Mouse (Mus musculus): ENCODE data around the gene Zfp503.

The Zfp503 gene

DNA sequence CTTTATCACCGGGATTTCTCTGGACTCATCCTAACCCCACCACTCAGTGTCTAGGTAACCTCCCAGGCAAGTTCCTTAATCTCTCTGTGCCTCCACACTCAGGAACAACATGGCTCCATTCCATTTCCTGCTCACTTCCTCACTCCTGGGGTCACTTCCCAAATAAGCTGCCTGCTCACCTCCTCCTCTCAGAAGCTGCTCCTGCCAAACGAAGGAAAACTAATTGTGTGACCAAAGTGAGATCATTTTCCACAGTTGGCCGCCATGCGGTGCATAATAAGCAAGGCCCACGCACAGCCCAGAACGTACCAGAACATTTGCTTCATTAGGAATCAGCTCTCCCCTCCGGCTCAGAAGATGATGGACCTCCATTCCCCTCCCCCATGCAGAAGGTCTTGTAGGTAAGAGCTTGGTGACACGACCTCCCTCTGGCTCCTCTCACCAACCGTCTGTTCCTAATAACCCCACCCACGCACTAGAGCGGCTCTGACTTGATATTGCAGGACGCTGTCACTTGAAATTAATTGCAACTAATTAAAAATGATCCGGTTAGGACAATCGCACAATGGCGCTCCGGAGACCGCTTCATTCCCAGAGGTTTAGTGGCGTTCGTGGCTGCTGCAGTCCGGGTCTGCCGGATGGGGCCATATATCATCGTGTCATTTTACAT is 26.9 kb downstream of the Zfp503 start:
- Histone ChIP-seq H3K27me3 (ENCODE audit: control insufficient read depth, insufficient read depth, low read length, poor library complexity, severe bottlenecking) (no peaks in the 10 kb centered on the region), H3K36me3 (ENCODE audit: control insufficient read depth, insufficient read depth, low read length, poor library complexity, severe bottlenecking) (no peaks in the 10 kb centered on the region)
- DNase-seq (ENCODE audit: low read depth, low spot score): no peak

DNA sequence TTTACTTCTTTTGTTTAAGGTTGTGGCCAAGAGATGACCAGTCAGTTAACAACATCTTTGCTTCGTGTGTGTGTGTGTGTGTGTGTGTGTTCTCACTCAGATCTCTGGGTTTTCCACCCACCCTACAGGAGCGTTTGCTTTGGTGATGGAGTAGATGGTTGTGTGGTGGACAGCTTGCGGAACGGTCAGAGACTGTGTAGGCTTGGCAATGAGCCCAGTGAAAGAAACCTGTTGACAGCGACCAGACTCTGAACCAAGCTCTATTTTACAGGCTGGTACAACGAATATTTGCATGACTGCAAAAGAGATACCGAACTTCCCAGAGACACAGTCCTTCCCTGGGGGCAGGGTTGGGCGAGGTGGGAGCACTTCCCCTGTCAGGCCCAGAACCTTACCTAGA is 30.2 kb downstream of the Zfp503 start:
- DNase-seq (ENCODE audit: low read depth, low spot score): no peak
- Histone ChIP-seq H3K27me3 (ENCODE audit: control insufficient read depth, insufficient read depth, low read length, poor library complexity, severe bottlenecking) (no peaks in the 10 kb centered on the region), H3K36me3 (ENCODE audit: control insufficient read depth, insufficient read depth, low read length, poor library complexity, severe bottlenecking) (no peaks in the 10 kb centered on the region)

DNA sequence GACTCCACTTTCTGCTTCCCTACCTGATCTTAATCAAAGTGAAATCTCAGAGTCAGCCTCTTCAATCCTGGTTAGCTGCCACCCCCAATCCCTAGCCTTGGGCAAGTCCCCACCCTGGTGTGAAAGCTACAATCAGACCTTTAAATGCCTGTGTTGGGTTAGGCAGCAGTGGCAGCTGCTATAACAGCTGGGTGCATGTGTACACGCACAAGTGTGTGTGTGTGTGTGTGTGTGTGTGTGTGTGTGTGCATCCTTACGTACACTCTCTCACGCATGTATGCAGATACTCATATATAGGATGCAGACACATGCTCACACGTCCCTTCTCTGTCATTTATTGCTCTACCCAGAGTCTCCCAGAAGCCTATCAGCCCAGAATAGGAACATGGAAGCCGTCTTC is 30.8 kb downstream of the Zfp503 start:
- Histone ChIP-seq H3K36me3 (ENCODE audit: control insufficient read depth, insufficient read depth, low read length, poor library complexity, severe bottlenecking) (no peaks in the 10 kb centered on the region), H3K27me3 (ENCODE audit: control insufficient read depth, insufficient read depth, low read length, poor library complexity, severe bottlenecking) (no peaks in the 10 kb centered on the region)
- no peak for DNase-seq (ENCODE audit: low read depth, low spot score)

DNA sequence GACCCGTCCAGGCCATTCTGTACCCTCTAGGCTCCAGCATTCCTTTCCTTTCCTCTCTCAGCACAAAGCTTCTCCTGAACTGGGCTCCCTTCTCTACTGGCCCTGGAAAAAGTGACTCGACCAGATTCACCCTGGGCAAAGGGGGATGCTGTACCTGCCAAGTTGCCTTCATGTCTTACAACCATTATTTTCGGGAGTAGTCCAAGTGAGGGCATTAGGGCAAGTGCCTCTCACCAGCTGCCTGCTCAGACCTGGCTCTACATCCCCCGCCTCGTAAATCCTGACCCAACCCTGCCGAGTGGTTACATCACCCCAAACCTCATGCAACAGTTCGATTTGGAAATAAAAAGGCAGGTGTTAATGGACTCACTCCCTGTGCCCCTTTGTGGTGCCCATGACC is 36.9 kb downstream of the Zfp503 start:
- no peak for DNase-seq (ENCODE audit: low read depth, low spot score)
- no peaks in the 10 kb centered on the region for H3K36me3 ChIP-seq (ENCODE audit: control insufficient read depth, insufficient read depth, low read length, poor library complexity, severe bottlenecking)
- no peaks in the 10 kb centered on the region for H3K27me3 ChIP-seq (ENCODE audit: control insufficient read depth, insufficient read depth, low read length, poor library complexity, severe bottlenecking)

DNA sequence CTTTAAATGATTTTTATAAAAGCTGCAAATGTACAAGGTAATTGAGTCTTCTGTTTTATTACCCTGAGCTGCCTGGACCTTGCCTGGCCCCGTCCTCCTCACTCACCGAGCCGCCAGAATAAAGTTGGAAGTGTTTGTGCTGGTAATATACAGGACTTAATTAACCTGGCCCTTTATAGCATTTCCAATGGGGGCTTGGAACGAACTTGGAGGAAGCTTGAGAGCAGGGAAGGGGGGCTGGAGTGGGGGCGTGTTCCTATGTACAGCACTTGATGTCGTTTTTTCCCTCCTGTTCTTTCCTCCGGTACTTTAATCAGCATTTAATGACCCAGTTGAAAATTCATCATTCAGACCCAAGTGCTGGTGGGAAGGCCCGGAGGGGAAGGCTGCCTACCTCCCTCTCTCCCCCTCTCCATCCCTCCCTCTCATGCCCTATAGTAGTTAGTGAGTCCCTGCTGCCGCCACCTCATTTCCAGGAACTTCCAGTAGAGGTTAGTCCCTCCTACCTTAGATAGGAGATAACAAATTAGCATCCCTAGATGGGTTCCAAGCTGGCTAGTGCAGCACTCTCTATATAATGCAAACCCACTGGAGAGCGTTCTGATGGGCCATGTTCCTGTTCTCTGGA is 37.4 kb downstream of the Zfp503 start:
- no peak for DNase-seq (ENCODE audit: low read depth, low spot score)
- Histone ChIP-seq H3K27me3 (ENCODE audit: control insufficient read depth, insufficient read depth, low read length, poor library complexity, severe bottlenecking) (no peaks in the 10 kb centered on the region), H3K36me3 (ENCODE audit: control insufficient read depth, insufficient read depth, low read length, poor library complexity, severe bottlenecking) (no peaks in the 10 kb centered on the region)

DNA sequence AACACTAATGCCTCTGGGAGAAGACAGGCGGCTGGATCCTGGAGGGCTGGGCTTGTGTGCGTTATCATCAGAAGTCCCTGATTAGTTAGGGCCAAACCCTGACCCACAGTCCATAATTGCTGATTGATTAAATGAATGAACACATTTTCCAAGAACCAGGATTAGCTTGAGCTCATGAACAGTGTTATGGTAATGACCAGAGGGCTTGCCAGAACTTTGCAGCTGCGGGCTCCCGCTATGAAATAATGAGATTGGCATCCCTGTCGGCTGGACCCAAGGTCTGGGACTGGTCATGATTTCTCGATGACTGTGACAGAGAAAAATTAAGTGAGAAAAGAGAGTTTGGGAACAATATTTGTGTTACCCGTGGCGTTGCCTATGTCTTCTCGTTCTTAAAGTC is 44.5 kb downstream of the Zfp503 start:
- Histone ChIP-seq H3K27me3 (ENCODE audit: control insufficient read depth, insufficient read depth, low read length, poor library complexity, severe bottlenecking) (no peaks in the 10 kb centered on the region), H3K36me3 (ENCODE audit: control insufficient read depth, insufficient read depth, low read length, poor library complexity, severe bottlenecking) (no peaks in the 10 kb centered on the region)
- no peak for DNase-seq (ENCODE audit: low read depth, low spot score)

DNA sequence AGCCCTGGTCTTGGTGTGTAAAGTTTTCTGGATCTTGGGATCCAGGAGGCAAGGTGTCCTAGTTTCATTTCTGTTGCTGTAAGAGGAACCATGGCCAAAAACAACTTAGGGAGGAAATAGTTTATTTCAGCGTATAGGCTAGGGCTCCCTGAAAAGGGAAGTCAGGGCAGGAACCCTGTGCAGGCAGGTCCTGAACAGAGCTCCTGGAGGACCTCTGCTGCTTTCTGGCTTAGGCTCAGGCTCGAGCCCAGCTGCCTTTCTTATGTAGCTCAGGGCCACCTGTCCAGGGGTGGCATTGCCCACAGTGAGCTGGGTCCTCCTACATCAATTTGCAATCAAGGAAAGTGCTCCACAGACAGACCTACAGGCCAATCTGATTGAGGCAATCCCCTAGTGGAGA is 47.8 kb downstream of the Zfp503 start:
- Histone ChIP-seq H3K36me3 (ENCODE audit: control insufficient read depth, insufficient read depth, low read length, poor library complexity, severe bottlenecking) (no peaks in the 10 kb centered on the region), H3K27me3 (ENCODE audit: control insufficient read depth, insufficient read depth, low read length, poor library complexity, severe bottlenecking) (no peaks in the 10 kb centered on the region)
- no peak for DNase-seq (ENCODE audit: low read depth, low spot score)

DNA sequence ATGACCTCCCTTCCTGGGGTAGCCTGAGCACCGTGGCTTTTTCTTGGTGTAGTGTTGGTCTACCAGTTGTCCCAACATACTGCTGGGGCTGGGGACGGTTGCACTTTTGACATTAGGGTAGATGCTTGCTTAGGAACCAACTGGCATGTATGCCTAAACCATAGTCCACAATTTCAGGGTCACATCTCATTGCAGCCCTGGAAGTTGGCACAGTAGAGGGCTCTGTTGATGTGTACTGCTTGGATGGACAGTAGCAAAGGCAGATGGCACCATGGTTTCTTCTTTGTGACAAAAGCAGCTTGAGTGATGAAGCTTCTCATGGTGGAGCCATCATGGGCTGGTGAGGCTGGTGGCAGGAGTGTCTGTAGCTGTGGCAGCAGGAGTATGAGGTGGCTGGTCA is 52.3 kb downstream of the Zfp503 start:
- Histone ChIP-seq H3K27me3 (ENCODE audit: control insufficient read depth, insufficient read depth, low read length, poor library complexity, severe bottlenecking) (no peaks in the 10 kb centered on the region), H3K36me3 (ENCODE audit: control insufficient read depth, insufficient read depth, low read length, poor library complexity, severe bottlenecking) (no peaks in the 10 kb centered on the region)
- DNase-seq (ENCODE audit: low read depth, low spot score): no peak

DNA sequence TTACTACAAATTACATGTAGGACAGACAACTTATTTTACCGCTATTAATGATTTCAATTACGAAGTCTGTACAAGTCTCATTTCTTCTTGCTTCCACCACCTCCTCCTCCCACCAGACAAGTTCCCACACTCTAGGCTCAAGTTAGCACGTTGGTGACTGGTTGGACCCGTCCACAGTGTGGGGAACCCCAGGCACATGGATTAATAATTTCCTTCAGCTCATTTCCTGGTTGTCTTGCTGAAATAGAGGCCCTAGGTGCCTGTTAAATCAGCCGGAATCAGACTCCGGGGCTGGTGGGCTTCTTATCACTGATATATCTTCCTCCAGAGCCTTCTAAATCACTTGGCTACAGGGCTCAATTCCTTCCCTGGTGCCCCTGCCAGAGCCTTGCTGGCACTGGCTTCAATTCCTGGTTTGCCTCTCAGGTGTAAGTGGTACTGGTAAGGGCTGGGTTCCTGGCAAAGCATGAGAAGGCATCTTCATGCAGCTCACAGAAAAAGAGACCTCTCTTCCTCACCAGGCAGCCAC is 53.2 kb downstream of the Zfp503 start:
- H3K27me3 ChIP-seq (ENCODE audit: control insufficient read depth, insufficient read depth, low read length, poor library complexity, severe bottlenecking): no peaks in the 10 kb centered on the region
- no peaks in the 10 kb centered on the region for H3K36me3 ChIP-seq (ENCODE audit: control insufficient read depth, insufficient read depth, low read length, poor library complexity, severe bottlenecking)
- no peak for DNase-seq (ENCODE audit: low read depth, low spot score)

All from splenic B cell, adult 2 months (primary cell).